Mouse (Mus musculus) hindbrain, postnatal 0 days (tissue): ENCODE measurements around the gene Lin7b. TPM values are rescaled to one million over a fixed set of nuclear protein-coding genes. Genes with fewer than 3 reads are reported as not detected.

Experiments
- ATAC-seq: fragments of 200-750 bp; cut with Nextera tagmentation; 2 replicates; pipeline ENCODE4 v1.8.0; 2017; ENCODE audit warnings: mild to moderate bottlenecking, moderate TSS enrichment, moderate library complexity
- DNase-seq: peaks from one replicate; pipeline ENCODE4 v3.0.0-alpha.2; 2015; ENCODE audit warnings: low spot score
- H3K27ac ChIP-seq: fragments of 300-500 bp; sonication (generic); 2 replicates; pipeline ENCODE4 v1.5.1; 2014; ENCODE audit warnings: mild to moderate bottlenecking
- H3K27me3 ChIP-seq: fragments of 300-500 bp; sonication (generic); 2 replicates; pipeline ENCODE4 v1.6.1; 2014; ENCODE audit warnings: low read length, mixed read lengths; ENCODE audit not compliant: insufficient read depth
- H3K36me3 ChIP-seq: fragments of 300-500 bp; sonication (generic); 2 replicates; pipeline ENCODE4 v1.6.1; 2014; ENCODE audit warnings: low read length, mixed read lengths; ENCODE audit not compliant: insufficient read depth
- H3K4me1 ChIP-seq: fragments of 300-500 bp; sonication (generic); 2 replicates; pipeline ENCODE4 v1.6.1; 2014; ENCODE audit warnings: antibody characterized with exemption, low read length, mixed read lengths; ENCODE audit not compliant: insufficient read depth
- H3K4me2 ChIP-seq: fragments of 300-500 bp; sonication (generic); 2 replicates; pipeline ENCODE4 v1.6.1; 2014; ENCODE audit warnings: low read depth, mild to moderate bottlenecking, low read length, moderate library complexity, mixed read lengths
- H3K4me3 ChIP-seq: fragments of 300-500 bp; sonication (generic); 2 replicates; pipeline ENCODE4 v1.5.1; 2014; ENCODE audit warnings: low read length
- H3K9ac ChIP-seq: fragments of 300-500 bp; sonication (generic); replicated peaks from 2 replicates; pipeline ENCODE4 v1.6.1; 2014; ENCODE audit warnings: mild to moderate bottlenecking, low read length, moderate library complexity, mixed read lengths
- H3K9me3 ChIP-seq: fragments of 300-500 bp; sonication (generic); 2 replicates; pipeline ENCODE4 v1.6.1; 2016; ENCODE audit warnings: low read length, mixed read lengths
- CTCF ChIP-seq: IDR thresholded peaks from 2 replicates; pipeline ENCODE4 v1.5.1; 2016; ENCODE audit warnings: antibody characterized with exemption, control low read depth, low read depth
- WGBS: fragments of 180-500 bp; shearing (Covaris S2); extraction: QIAGEN DNeasy Blood & Tissue Kit; methylation state at CpG from one replicate; pipeline ENCODE4 v1.1.7; 2014; 5-methylcytosine and 5-hydroxymethylcytosine counted together
- polyA plus RNA-seq: library from polyadenylated mRNA; unstranded; fragments of >200 nt; fragmentation: Nextera tagmentation; extraction: Ambion mirVana; gene quantifications from 2 replicates; pipeline ENCODE4 v1.2.1, GENCODE M21; 2015
- total RNA-seq: library from RNA; depleted of rRNA; stranded (reverse); fragments of >200 nt; gene quantifications from 2 replicates; pipeline ENCODE4 v1.2.3, GENCODE M21; 2014

Gene Lin7b
- total and polyA plus RNA-seq, 2 experiments from 2014 or later, result 76.1 to 94.2 TPM

GRCm38 (mm10) chr7:45340669-45341068 is 29.7 kb downstream of the Lin7b start:
- DNase-seq (peak; percentile 36), ATAC-seq (no peak)
- H3K9me3 ChIP-seq, result no peaks in the 10 kb centered on the region
- H3K4me2 ChIP-seq, result peak overlapping the region; percentile 69
- no peak overlapping the region for H3K4me3 ChIP-seq
- H3K27me3 ChIP-seq, result no peaks in the 10 kb centered on the region
- no peak for TF ChIP-seq CTCF
- no peak overlapping the region for H3K9ac ChIP-seq
- peaks cover 6% of the 10 kb centered on the region for H3K4me1 ChIP-seq
- 0 out of 2 replicates have a peak, but pooled peaks cover 4% of the 10 kb centered on the region for H3K36me3 ChIP-seq
- 12% methylated on average over 11 of the region's 11 CpGs for WGBS
- no peak overlapping the region for H3K27ac ChIP-seq

- H3K27ac ChIP-seq, result no peak overlapping the region
- DNase-seq (no peak), ATAC-seq (no peak)
- peak overlapping the region; percentile 28; the same call in 1 of the 2 replicates for H3K9ac ChIP-seq
- peak overlapping the region; percentile 69 for H3K4me2 ChIP-seq
- peak overlapping the region; percentile 35 for H3K4me3 ChIP-seq
- WGBS, result 13% methylated on average over 11 of the region's 11 CpGs
- no peaks in the 10 kb centered on the region for H3K36me3 ChIP-seq
- H3K4me1 ChIP-seq, result peaks cover 6% of the 10 kb centered on the region
- TF ChIP-seq CTCF, result no peak
- no peaks in the 10 kb centered on the region for H3K27me3 ChIP-seq
- H3K9me3 ChIP-seq, result no peaks in the 10 kb centered on the region
Observed at GRCm38 (mm10) chr7:45340066-45340442, 30.3 kb downstream of the Lin7b start.

- Histone ChIP-seq H3K36me3 (no peaks in the 10 kb centered on the region), H3K9me3 (no peaks in the 10 kb centered on the region), H3K9ac (peak overlapping the region; percentile 34; the same call in 1 of the 2 replicates), H3K27ac (no peak overlapping the region), H3K4me3 (peak overlapping the region; percentile 35), H3K4me1 (peaks cover 6% of the 10 kb centered on the region), H3K27me3 (no peaks in the 10 kb centered on the region), H3K4me2 (peak overlapping the region; percentile 69)
- 8% methylated on average over 36 of the region's 39 CpGs for WGBS
- DNase-seq (peak; percentile 79), ATAC-seq (peak; percentile 71; the same call in 1 of the 2 replicates)
- peak; percentile 63 for TF ChIP-seq CTCF
Observed at GRCm38 (mm10) chr7:45339410-45340065, 30.8 kb downstream of the Lin7b start.

- Histone ChIP-seq H3K36me3 (no peaks in the 10 kb centered on the region), H3K9ac (no peak overlapping the region), H3K9me3 (no peaks in the 10 kb centered on the region), H3K4me2 (0 out of 2 replicates have a peak overlapping the region, but pooled peaks have one; percentile 69), H3K4me3 (no peak overlapping the region), H3K4me1 (peaks cover 6% of the 10 kb centered on the region), H3K27me3 (no peaks in the 10 kb centered on the region), H3K27ac (no peak overlapping the region)
- TF ChIP-seq CTCF, result no peak
- no peak for ATAC-seq
- DNase-seq, result no peak
- WGBS, result 10% methylated on average over 14 of the region's 14 CpGs
Observed at GRCm38 (mm10) chr7:45338161-45338911, 32.0 kb downstream of the Lin7b start.

GRCm38 (mm10) chr7:45337469-45337868 is 32.9 kb downstream of the Lin7b start:
- no peaks in the 10 kb centered on the region for H3K36me3 ChIP-seq
- H3K4me1 ChIP-seq, result peaks cover 7% of the 10 kb centered on the region
- DNase-seq (no peak), ATAC-seq (no peak)
- no peak overlapping the region for H3K9ac ChIP-seq
- WGBS, result 15% methylated on average over 4 of the region's 4 CpGs
- H3K4me2 ChIP-seq, result no peak overlapping the region
- no peak overlapping the region for H3K27ac ChIP-seq
- no peaks in the 10 kb centered on the region for H3K27me3 ChIP-seq
- no peaks in the 10 kb centered on the region for H3K9me3 ChIP-seq
- no peak for TF ChIP-seq CTCF
- no peak overlapping the region for H3K4me3 ChIP-seq

GRCm38 (mm10) chr7:45336319-45336718 is 34.1 kb downstream of the Lin7b start:
- TF ChIP-seq CTCF, result no peak
- Histone ChIP-seq H3K9ac (no peak overlapping the region), H3K27ac (no peak overlapping the region), H3K4me2 (no peak overlapping the region), H3K4me1 (peaks cover 11% of the 10 kb centered on the region), H3K36me3 (no peaks in the 10 kb centered on the region), H3K4me3 (no peak overlapping the region), H3K27me3 (no peaks in the 10 kb centered on the region), H3K9me3 (no peaks in the 10 kb centered on the region)
- 92% methylated on average over 4 of the region's 4 CpGs for WGBS
- DNase-seq (no peak), ATAC-seq (no peak)
